Mouse (Mus musculus) hindbrain, embryonic 10.5 days (tissue): Measurements from ENCODE around the gene Susd1. TPM values are rescaled to one million over a fixed set of nuclear protein-coding genes. Genes with fewer than 3 reads are reported as not detected.
A peak's percentile ranks its signal among the peaks of the same experiment; 100 is the strongest.

Source experiments
- DNase-seq: peaks from one replicate; pipeline ENCODE4 v3.0.0-alpha.2; 2017; ENCODE audit warnings: low spot score
- H3K27ac ChIP-seq: fragments of 300-500 bp; sonication (generic); 2 replicates; pipeline ENCODE4 v1.5.1; 2016; ENCODE audit warnings: mild to moderate bottlenecking, moderate library complexity
- H3K27me3 ChIP-seq: fragments of 300-500 bp; sonication (generic); 2 replicates; pipeline ENCODE4 v1.6.1; 2016; ENCODE audit warnings: mild to moderate bottlenecking; ENCODE audit not compliant: poor library complexity, insufficient read depth, severe bottlenecking
- H3K36me3 ChIP-seq: fragments of 300-500 bp; sonication (generic); 2 replicates; pipeline ENCODE4 v1.6.1; 2016; ENCODE audit warnings: mild to moderate bottlenecking, moderate library complexity
- H3K4me1 ChIP-seq: fragments of 300-500 bp; sonication (generic); replicated peaks from 2 replicates; pipeline ENCODE4 v1.6.1; 2016; ENCODE audit warnings: mild to moderate bottlenecking
- H3K4me3 ChIP-seq: fragments of 300-500 bp; sonication (generic); 2 replicates; pipeline ENCODE4 v1.5.1; 2016; ENCODE audit warnings: mild to moderate bottlenecking, moderate library complexity
- H3K9me3 ChIP-seq: fragments of 300-500 bp; sonication (generic); 2 replicates; pipeline ENCODE4 v1.6.1; 2016; ENCODE audit warnings: mild to moderate bottlenecking, moderate library complexity
- WGBS: fragments of 180-500 bp; shearing (Covaris S2); methylation state at CpG from one replicate; pipeline ENCODE4 v1.1.7; 2016; 5-methylcytosine and 5-hydroxymethylcytosine counted together
- polyA plus RNA-seq: library from polyadenylated mRNA; unstranded; fragments of >200 nt; fragmentation: Nextera tagmentation; extraction: Ambion mirVana; gene quantifications from 2 replicates; pipeline ENCODE4 v1.2.1, GENCODE M21; 2016

Gene Susd1
- polyA plus RNA-seq, 1 experiment from 2014 or later, result 2.0 TPM

DNA sequence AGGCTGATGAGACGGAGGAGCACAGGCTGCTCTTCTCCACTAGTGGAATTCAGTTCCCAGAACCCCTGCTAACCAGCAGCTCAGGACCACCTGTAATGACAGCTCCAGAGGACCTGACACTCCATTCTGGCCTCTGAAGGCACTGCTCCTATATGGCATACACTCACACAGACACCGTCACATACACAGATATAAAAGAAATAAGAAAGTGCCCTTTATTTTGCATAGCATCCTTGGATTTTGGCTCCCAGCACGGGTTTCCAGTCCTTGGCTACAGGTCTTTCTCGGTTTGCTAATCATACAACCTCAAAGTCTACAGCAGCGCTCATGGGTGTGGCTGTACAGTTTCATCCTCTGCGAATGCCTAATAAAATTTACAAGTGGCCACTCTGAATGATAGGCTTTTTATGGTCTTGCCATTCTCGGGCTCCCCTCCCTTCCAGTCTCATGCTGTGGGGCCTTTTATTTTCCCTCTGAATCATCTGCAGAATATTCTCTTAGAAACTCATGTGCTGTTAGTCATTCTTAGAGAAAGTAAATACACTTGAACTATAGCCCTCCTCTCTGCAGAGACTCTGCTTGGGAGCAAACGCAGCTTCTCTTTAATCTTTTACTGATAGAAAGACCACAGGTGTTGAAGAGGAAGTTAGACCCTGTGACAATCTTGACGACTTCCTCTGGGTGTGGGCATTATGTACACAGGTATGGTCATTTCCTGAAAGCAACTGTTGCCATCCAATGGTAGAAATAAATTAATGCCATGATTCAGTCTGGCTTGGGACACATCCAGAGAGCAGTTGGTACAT is 119.1 kb downstream of the Susd1 start:
- Histone ChIP-seq H3K4me3 (no peak overlapping the region), H3K27me3 (no peaks in the 10 kb centered on the region), H3K36me3 (no peaks in the 10 kb centered on the region), H3K9me3 (no peaks in the 10 kb centered on the region), H3K27ac (no peak overlapping the region), H3K4me1 (peaks cover 43% of the 10 kb centered on the region)
- DNase-seq, result no peak
- WGBS, result 84% methylated on average over 9 of the region's 9 CpGs

DNA sequence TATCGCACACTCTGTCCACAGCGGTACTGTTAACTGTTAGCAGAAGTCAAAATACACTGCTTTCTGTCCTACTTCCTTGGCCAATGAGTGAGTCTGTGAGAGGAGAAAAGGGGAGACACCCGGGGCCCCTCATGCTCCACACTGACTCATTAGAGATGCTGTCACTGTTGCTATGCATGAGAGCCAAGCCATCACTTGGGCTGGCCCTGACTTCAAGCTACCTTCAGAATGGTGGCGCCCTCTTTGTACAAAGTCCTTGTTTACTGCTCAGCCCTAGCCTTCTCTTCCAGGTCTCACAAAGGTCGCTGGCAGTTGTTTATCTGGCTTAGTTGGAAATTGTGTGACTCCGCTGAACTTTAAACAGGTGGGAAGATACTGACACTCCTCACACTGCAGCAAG is 119.8 kb downstream of the Susd1 start:
- Histone ChIP-seq H3K27ac (no peak overlapping the region), H3K4me1 (peaks cover 42% of the 10 kb centered on the region), H3K4me3 (no peak overlapping the region), H3K9me3 (no peaks in the 10 kb centered on the region), H3K36me3 (no peaks in the 10 kb centered on the region), H3K27me3 (no peaks in the 10 kb centered on the region)
- no peak for DNase-seq
- 85% methylated on average over 6 of the region's 6 CpGs for WGBS

DNA sequence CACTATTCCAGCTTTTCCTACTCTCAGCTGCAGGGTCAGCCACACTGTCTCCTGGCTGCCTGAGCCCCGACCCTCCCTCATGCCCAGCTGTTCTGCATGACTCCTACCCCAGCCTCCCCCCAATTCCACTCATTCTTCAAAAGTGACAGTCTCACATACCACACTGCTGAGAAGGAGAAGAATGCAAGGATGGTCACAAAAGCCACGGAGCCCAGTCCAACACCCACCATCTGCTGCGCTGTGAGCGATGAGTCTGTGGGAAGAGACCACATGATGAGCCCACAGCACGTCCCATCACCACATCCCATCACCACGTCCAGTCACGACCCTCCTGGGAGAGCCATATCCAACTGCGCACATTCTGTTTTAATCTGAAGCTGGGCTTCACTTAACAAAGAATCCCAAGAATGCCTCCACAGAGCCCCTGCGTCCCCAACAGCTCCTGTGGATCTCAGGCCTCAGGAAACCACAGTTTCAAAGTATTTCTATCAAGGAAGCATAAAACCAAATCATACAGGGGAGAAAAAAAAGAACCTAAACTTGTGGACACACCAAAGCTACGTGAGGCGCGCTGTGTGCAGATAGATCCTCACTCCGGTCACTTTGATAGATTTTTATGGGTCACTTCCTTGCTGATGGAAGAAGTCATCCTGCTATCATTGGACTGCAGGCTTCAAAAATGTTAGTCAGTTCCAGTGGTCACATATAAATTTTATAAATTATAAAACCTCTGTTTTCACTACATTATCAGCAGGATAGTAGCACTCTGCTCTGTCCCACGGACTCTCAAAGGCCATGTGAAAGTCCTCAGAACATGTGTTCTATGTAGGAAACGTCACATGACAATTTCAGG is 122.7 kb downstream of the Susd1 start:
- 62% methylated on average over 15 of the region's 15 CpGs for WGBS
- no peaks in the 10 kb centered on the region for H3K36me3 ChIP-seq
- peak overlapping the region; percentile 72 for H3K27ac ChIP-seq
- H3K4me1 ChIP-seq, result peaks cover 14% of the 10 kb centered on the region
- H3K27me3 ChIP-seq, result no peaks in the 10 kb centered on the region
- H3K4me3 ChIP-seq, result no peak overlapping the region
- DNase-seq, result peak; percentile 45
- no peaks in the 10 kb centered on the region for H3K9me3 ChIP-seq

DNA sequence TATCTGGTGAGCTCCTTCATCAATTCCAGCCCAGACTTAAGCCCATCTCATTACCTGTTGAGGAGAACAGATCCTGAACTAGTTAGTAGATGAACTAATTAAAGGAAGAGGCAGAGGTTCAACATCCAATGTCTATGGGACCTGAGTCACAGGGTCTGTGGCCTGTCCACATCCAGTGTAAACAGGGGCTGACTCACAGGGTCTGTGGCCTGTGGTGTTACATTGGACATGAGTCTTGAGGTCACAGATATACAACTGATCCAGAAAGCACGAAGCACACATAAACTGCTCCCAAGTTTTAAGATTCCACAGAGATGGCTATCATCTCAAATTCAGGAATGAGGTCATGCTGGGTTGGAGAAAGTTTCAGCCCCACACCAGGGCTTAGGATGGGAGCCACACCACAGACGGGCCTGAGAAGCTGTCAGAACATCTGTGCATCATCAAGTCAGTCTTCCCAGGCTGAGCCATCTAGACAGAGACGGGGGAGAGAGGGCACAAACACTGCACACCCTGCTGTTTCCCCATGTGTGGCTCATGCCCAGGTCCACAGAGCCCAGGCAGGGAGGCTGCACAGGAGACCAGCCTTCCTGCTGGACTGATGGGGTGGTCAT is 123.4 kb downstream of the Susd1 start:
- peak overlapping the region; percentile 72 for H3K27ac ChIP-seq
- no peaks in the 10 kb centered on the region for H3K9me3 ChIP-seq
- no peaks in the 10 kb centered on the region for H3K36me3 ChIP-seq
- H3K4me3 ChIP-seq, result no peak overlapping the region
- H3K4me1 ChIP-seq, result peaks cover 14% of the 10 kb centered on the region
- no peak for DNase-seq
- WGBS, result 62% methylated on average over 3 of the region's 3 CpGs
- no peaks in the 10 kb centered on the region for H3K27me3 ChIP-seq

DNA sequence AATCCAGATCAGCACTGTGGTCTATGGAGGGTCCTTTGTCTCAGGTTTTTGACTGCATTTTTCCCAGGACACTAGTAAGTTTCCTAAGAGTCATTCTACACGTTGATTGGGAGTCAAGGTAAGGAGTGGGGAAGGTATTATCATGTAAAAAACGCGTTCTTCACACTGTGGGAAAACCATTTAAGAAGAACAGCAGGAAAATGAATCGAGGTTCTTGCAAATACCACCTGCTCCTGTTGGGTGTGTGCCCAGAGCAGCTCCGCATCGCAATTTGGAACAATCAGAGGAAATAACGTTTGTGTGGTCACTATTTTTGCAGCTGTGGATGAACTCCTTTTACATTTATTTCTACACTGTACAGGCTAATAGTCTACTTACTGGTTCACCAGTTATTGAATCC is 125.5 kb downstream of the Susd1 start:
- DNase-seq, result no peak
- 77% methylated on average over 7 of the region's 7 CpGs for WGBS
- H3K27me3 ChIP-seq, result no peaks in the 10 kb centered on the region

DNA sequence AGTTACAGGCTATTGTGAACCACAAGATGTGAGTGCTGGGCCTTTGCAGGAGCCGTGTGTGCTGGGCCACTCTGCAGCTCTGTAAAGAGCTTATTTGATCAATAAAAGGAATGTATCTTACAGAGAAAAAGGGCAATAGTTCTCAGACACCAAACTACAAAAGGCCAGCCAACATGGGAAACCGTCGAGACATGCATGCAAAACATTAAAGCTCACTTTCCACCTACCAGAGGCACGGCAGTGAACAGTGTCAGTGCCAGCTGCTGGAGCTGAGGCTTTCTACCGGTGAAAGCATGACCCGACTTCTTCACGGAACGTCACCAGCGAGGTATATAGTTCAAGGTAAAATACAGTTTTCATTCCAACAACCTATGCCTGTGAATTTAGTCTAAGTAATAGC is 127.8 kb downstream of the Susd1 start:
- H3K9me3 ChIP-seq, result no peaks in the 10 kb centered on the region
- 89% methylated on average over 9 of the region's 9 CpGs for WGBS
- no peaks in the 10 kb centered on the region for H3K36me3 ChIP-seq
- no peak overlapping the region for H3K27ac ChIP-seq
- no peak overlapping the region for H3K4me3 ChIP-seq
- no peaks in the 10 kb centered on the region for H3K27me3 ChIP-seq
- H3K4me1 ChIP-seq, result peaks cover 8% of the 10 kb centered on the region
- DNase-seq, result no peak

More for the DNA sequence above, 125.5 kb downstream of the Susd1 start:
- Histone ChIP-seq H3K9me3 (no peaks in the 10 kb centered on the region), H3K4me3 (no peak overlapping the region), H3K36me3 (no peaks in the 10 kb centered on the region), H3K27ac (no peak overlapping the region), H3K4me1 (peaks cover 14% of the 10 kb centered on the region)

DNA sequence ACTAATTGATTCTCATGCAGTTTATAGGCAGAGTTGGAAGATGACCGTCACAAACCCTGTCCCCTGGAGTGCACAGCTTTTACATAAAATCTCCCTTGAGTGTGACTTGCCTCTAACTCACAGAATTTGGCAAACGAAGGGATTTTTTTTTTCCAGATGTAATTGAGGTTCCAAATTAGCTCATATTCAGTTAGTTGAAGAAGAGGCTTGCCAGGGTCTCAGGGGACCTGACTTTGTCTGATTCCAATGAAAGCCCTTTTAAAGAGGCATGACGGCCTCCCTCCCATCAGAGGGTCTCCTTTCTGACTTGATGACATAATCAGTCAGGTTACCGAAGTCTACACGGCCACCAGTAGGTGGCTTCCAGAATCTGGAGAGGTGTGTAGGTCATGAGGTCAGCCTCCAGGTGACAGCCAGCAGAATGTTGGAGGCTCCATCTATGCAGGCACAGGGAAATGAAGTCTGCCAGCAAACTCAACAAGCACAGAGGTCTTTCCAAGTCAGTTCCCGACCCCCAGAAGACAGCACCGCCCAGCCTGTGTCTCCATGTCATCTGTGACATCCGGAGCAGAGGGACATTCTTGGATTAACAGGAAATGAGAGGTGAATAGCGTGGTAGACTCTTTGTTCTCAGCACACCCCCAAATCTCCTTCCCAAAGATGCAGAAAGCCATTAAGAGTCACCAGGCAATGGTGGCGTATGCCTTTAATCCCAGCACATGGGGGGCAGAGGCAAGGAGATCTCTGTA is 130.4 kb downstream of the Susd1 start:
- no peak overlapping the region for H3K27ac ChIP-seq
- H3K4me1 ChIP-seq, result no peaks in the 10 kb centered on the region
- DNase-seq, result no peak
- H3K9me3 ChIP-seq, result no peaks in the 10 kb centered on the region
- WGBS, result 81% methylated on average over 10 of the region's 10 CpGs
- H3K4me3 ChIP-seq, result no peak overlapping the region
- H3K27me3 ChIP-seq, result no peaks in the 10 kb centered on the region
- no peaks in the 10 kb centered on the region for H3K36me3 ChIP-seq

DNA sequence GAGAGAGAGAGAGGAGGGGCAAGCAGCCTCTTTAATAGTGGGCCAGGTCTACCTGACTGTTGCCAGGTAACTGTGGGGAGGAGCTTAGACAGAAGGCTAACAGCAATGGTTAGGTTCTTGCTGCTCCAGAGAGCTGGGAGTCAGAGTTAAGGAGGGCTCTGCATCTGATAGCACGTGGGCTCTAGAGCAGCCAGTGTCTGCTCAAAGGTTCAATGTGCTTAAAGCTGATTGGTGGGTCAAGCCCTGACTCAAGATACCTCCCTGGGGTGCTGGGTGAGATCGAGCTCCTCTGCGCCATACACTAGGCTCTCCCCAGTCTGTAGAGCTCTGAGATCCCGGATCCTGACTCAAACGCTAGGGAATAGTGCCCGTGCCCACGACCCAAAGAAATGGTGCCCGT is 136.0 kb downstream of the Susd1 start:
- no peak overlapping the region for H3K27ac ChIP-seq
- no peaks in the 10 kb centered on the region for H3K27me3 ChIP-seq
- DNase-seq, result no peak
- no peaks in the 10 kb centered on the region for H3K4me1 ChIP-seq
- H3K4me3 ChIP-seq, result no peak overlapping the region
- no peaks in the 10 kb centered on the region for H3K9me3 ChIP-seq
- no peaks in the 10 kb centered on the region for H3K36me3 ChIP-seq
- 88% methylated on average over 8 of the region's 8 CpGs for WGBS

DNA sequence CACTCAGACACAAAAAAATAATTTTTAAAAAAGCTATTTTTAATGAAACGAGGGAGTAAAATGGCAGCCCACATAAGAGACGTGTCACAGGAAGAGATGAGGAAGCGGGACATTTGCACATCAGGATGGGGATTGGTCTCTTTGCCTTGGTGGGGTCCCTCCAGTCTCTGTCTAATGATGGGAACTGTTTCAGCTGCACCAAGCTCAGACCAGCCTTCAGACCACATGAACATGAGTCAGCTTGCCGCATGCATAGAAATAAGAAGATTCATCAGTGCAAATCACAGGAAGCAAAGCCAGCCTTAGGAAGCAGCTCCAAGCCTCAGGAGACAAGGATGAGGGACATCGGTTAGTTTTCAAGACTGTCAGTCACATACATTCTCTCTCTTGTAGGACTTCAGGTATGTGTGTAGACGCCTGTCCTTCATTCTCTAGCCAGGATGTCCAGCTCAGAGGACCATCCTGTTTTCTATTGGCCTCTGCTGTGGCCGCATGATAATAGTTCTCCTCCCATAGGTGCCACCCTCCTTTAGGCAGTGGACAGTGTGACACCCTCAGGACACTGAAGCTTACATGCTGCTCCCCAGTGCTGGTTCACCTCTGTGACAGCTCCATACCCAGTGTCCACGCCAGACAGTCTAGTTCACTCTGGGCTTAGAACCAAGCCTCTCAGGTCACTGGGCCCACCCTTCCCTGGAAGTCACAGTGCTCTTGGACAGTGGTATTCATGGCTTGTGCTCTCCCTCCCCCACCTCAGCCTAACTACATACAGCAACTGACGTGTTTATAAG is 137.2 kb downstream of the Susd1 start:
- no peaks in the 10 kb centered on the region for H3K4me1 ChIP-seq
- no peak overlapping the region for H3K27ac ChIP-seq
- DNase-seq, result no peak
- no peak overlapping the region for H3K4me3 ChIP-seq
- no peaks in the 10 kb centered on the region for H3K27me3 ChIP-seq
- no peaks in the 10 kb centered on the region for H3K9me3 ChIP-seq
- no peaks in the 10 kb centered on the region for H3K36me3 ChIP-seq
- WGBS, result 91% methylated on average over 9 of the region's 9 CpGs

DNA sequence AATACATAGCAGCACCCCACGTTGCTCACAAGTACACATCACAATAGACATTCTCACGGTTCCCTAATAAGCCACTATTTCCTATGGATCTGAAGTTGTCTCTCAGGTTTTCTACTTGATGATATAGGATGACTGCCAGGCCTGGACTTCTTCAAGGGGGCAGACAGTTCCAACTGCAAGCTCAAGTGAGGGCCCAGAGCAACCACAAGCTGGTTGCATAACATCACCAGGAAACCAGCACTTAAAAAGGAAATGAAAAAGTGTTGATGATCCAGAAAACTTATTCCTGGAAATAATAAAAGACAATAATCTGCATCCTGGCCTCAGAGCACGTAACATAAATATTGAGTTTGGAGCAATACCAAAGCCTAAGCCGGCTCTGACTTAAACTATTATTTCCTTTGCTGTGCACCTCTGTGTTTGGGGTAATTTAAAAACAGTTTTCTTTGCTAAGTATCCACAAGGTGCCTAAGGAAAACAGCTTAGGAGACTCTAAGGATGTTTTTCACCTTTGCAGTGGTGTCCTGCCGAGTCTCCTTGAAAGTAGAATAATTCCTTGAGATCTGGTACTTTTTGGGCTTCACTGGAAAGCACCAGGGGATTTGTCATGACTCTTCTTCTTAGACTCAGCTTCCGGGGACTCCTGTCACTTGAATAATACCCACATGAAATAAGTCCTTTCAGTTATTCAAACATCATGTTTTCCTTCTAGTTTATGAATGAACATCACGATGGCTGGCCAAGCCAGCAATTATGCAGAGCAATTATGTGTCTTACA is 139.5 kb downstream of the Susd1 start:
- DNase-seq, result no peak
- WGBS, result 85% methylated on average over 7 of the region's 7 CpGs
- no peaks in the 10 kb centered on the region for H3K27me3 ChIP-seq
- no peak overlapping the region for H3K27ac ChIP-seq
- H3K36me3 ChIP-seq, result no peaks in the 10 kb centered on the region
- H3K4me3 ChIP-seq, result no peak overlapping the region
- no peaks in the 10 kb centered on the region for H3K4me1 ChIP-seq
- no peaks in the 10 kb centered on the region for H3K9me3 ChIP-seq

DNA sequence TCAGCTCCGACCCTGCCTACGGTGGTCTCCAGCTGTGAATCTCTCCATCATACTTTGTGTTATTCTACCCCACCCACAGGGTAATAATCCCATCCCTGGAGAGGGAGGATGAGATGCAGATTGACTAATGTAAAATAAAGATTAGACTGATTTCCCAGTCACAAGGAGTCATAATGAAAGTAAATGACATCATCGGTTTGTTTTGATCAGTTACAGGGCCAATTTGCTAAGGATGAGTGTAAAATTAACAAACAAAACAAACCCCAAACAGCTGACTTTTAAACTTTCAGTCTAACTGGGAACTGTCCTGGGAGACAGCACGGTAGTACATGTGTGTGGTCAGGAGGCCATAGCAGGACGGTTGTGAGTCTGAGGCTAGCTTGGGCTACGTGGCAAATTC is 143.3 kb downstream of the Susd1 start:
- Histone ChIP-seq H3K4me1 (no peaks in the 10 kb centered on the region), H3K27me3 (no peaks in the 10 kb centered on the region), H3K36me3 (no peaks in the 10 kb centered on the region), H3K9me3 (no peaks in the 10 kb centered on the region), H3K4me3 (no peak overlapping the region), H3K27ac (no peak overlapping the region)
- DNase-seq, result peak; percentile 8
- 73% methylated on average over 6 of the region's 6 CpGs for WGBS
